Mouse (Mus musculus): ENCODE data around the gene Trub2. TPM values are rescaled to one million over a fixed set of nuclear protein-coding genes. Genes with fewer than 3 reads are reported as not detected.

The Trub2 gene
- total and polyA plus RNA-seq, 3 experiments = 40.9 to 44.7 TPM; not detected in 1

DNA sequence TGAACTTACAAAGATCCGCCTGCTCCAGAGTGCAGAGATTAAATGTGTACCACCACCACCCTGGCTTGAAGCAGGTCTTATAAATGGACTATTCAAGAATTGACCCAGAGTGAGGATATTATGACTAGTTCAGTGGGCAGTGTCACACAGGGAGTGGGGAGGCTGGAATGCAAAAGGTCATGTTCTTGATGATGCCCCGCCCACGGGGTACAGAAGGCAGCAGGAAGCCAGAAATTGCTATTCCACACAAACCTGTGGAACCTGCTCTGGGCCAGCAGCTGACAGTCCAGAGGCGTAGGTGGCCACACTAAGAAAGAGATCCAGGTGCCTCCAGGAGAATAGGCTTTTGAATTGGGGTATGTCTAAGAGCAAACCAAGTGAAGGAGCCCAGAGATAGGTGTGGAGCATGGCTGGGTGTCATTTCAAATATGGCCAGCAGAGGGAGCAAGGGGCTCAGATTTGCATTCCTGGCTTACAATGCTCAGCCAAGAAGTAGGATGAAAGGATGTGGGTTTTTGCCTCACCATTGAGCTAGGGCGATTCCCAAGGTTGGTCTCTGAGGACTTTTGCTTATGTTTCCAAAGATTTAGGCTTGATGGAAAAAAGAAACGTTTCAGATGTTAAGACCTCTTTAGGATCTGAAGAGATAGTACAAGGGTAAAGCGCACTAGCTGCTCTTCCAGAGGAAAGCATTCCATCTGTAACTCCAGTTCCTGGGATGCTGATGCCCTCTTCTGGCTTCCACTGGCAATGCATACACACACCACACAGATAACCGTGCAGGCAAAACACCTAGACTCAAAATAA is 29.3 kb upstream of the Trub2 start (continued):
- TF ChIP-seq NELFE (IDR thresholded peaks at IDR 0.05; ENCODE audit: low read depth, low read length) = no peak
- no peak for TF ChIP-seq HCFC1 (IDR thresholded peaks at IDR 0.05; ENCODE audit: low read depth, low read length)
- TF ChIP-seq MAFK (IDR thresholded peaks at IDR 0.05; ENCODE audit: borderline replicate concordance, low read depth, low read length) = no peak

DNA sequence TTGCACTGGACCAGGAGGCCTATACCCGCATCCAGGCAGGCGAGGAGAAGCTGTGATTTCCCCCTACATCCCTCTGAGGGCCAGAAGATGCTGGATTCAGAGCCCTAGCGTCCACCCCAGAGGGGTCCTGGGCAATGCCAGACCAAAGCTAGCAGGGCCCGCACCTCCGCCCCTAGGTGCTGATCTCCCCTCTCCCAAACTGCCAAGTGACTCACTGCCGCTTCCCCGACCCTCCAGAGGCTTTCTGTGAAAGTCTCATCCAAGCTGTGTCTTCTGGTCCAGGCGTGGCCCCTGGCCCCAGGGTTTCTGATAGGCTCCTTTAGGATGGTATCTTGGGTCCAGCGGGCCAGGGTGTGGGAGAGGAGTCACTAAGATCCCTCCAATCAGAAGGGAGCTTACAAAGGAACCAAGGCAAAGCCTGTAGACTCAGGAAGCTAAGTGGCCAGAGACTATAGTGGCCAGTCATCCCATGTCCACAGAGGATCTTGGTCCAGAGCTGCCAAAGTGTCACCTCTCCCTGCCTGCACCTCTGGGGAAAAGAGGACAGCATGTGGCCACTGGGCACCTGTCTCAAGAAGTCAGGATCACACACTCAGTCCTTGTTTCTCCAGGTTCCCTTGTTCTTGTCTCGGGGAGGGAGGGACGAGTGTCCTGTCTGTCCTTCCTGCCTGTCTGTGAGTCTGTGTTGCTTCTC is 27.5 kb upstream of the Trub2 start:
- H3K79me2 ChIP-seq (ENCODE audit: control insufficient read depth, insufficient read depth, low read length, poor library complexity) = no peaks in the 10 kb centered on the region
- H3K9ac ChIP-seq (ENCODE audit: control insufficient read depth, low read depth, low read length, poor library complexity, severe bottlenecking) = no peak overlapping the region
- TF ChIP-seq MAX (IDR thresholded peaks at IDR 0.05; ENCODE audit: low read length) (no peak), ZMIZ1 (IDR thresholded peaks at IDR 0.05; ENCODE audit: low read depth, low read length) (no peak), GABPA (IDR thresholded peaks at IDR 0.05; ENCODE audit: low read depth, low read length) (no peak), USF1 (IDR thresholded peaks at IDR 0.05; ENCODE audit: low read depth, low read length) (no peak), NELFE (IDR thresholded peaks at IDR 0.05; ENCODE audit: low read depth, low read length) (no peak), E2F4 (IDR thresholded peaks at IDR 0.05; ENCODE audit: borderline replicate concordance, low read depth, low read length) (no peak), UBTF (IDR thresholded peaks at IDR 0.05; ENCODE audit: borderline replicate concordance, insufficient read depth, low read depth, low read length) (no peak), ZNF384 (IDR thresholded peaks at IDR 0.05; ENCODE audit: low read depth, low read length) (no peak), CHD2 (IDR thresholded peaks at IDR 0.05; ENCODE audit: low read length) (no peak), MYC (IDR thresholded peaks at IDR 0.05; ENCODE audit: low read depth, low read length) (no peak)
- H3K27ac ChIP-seq (ENCODE audit: control insufficient read depth, low read depth, low read length) = no peak overlapping the region
- DNase-seq (ENCODE audit: low read depth, low spot score) = no peak
- no peak overlapping the region for H3K4me3 ChIP-seq (ENCODE audit: control insufficient read depth in 1 of 2, insufficient read depth in 1 of 2, low read depth in 2 of 2, low read length in 2 of 2)
- H3K9me3 ChIP-seq (replicated peaks; ENCODE audit: insufficient read depth, low read length) = no peaks in the 10 kb centered on the region
- no peaks in the 10 kb centered on the region for H3K27me3 ChIP-seq (ENCODE audit: control insufficient read depth in 1 of 2, insufficient read depth in 2 of 2, low read length in 2 of 2)
- no peaks in the 10 kb centered on the region for H3K4me1 ChIP-seq (ENCODE audit: control insufficient read depth in 1 of 2, insufficient read depth in 2 of 2, low read length in 2 of 2)
- H3K36me3 ChIP-seq (ENCODE audit: control insufficient read depth in 1 of 2, insufficient read depth in 2 of 2, low read length in 2 of 2) = no peaks in the 10 kb centered on the region

DNA sequence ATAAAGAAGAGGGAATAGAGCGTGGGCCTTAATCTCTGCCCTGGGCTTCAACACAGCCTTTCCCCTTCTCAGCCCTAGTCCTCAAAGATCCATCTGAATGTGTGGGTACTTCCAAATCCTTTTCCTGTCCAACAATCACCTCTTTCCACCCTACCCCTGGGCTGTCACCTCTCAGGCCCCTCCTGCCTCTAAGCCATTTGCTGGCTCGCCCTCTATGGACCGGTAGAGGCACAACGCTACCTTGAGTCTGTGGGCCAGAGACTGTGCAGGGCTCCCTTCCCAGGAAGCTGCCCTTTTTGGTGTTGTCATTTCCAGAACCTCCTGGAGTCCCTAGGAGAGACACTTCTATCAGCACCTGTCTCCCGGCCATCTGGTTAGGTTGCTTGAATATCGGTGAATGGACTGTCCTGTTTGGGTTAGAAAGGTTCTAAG is 15.1 kb upstream of the Trub2 start:
- H3K9me3 ChIP-seq (replicated peaks; ENCODE audit: insufficient read depth, low read length) = no peaks in the 10 kb centered on the region
- H3K9ac ChIP-seq (ENCODE audit: control insufficient read depth, low read depth, low read length, poor library complexity, severe bottlenecking) = peak overlapping the region; percentile 73
- peaks cover 3 to 7% of the 10 kb centered on the region in 2 experiments; a peak in 2 of 4 replicates for H3K4me1 ChIP-seq (ENCODE audit: control insufficient read depth in 1 of 2, insufficient read depth in 2 of 2, low read length in 2 of 2)
- H3K4me3 ChIP-seq (ENCODE audit: control insufficient read depth in 1 of 2, insufficient read depth in 1 of 2, low read depth in 2 of 2, low read length in 2 of 2) = peak overlapping the region; percentile 68 to 70
- 0 out of 2 replicates have a peak, but pooled peaks cover 1% of the 10 kb centered on the region for H3K79me2 ChIP-seq (ENCODE audit: control insufficient read depth, insufficient read depth, low read length, poor library complexity)
- DNase-seq (ENCODE audit: low read depth, low spot score) = peak; percentile 70
- H3K27ac ChIP-seq (ENCODE audit: control insufficient read depth, low read depth, low read length) = no peak overlapping the region
- H3K36me3 ChIP-seq (ENCODE audit: control insufficient read depth in 1 of 2, insufficient read depth in 2 of 2, low read length in 2 of 2) = no peaks in the 10 kb centered on the region; a peak in 1 of 4 replicates
- no peaks in the 10 kb centered on the region for H3K27me3 ChIP-seq (ENCODE audit: control insufficient read depth in 1 of 2, insufficient read depth in 2 of 2, low read length in 2 of 2)
- TF ChIP-seq JUND (IDR thresholded peaks at IDR 0.05; ENCODE audit: low read depth, low read length) (no peak), HCFC1 (IDR thresholded peaks at IDR 0.05; ENCODE audit: low read depth, low read length) (0 out of 2 replicates have a peak, but pooled peaks have one; percentile 43), POLR2AphosphoS5 (IDR thresholded peaks at IDR 0.05; ENCODE audit: borderline replicate concordance, low read depth, low read length) (no peak), ZKSCAN1 (IDR thresholded peaks at IDR 0.05; ENCODE audit: low read depth, low read length) (no peak), ETS1 (IDR thresholded peaks at IDR 0.05; ENCODE audit: low read depth, low read length) (no peak), POLR2AphosphoS2 (IDR thresholded peaks at IDR 0.05; ENCODE audit: low read length) (no peak), MYB (IDR thresholded peaks at IDR 0.05; ENCODE audit: low read depth, low read length) (no peak), TBP (IDR thresholded peaks at IDR 0.05; ENCODE audit: low read depth, low read length) (no peak), MAZ (IDR thresholded peaks at IDR 0.05; ENCODE audit: low read depth, low read length) (0 out of 2 replicates have a peak, but pooled peaks have one; percentile 31), POLR2A (IDR thresholded peaks at IDR 0.05; ENCODE audit: control insufficient read depth in 1 of 2, insufficient read depth in 1 of 2, low read depth in 1 of 2, low read length in 2 of 2, poor library complexity in 1 of 2) (no peak), GABPA (IDR thresholded peaks at IDR 0.05; ENCODE audit: low read depth, low read length) (0 out of 2 replicates have a peak, but pooled peaks have one; percentile 13), TCF12 (IDR thresholded peaks at IDR 0.05; ENCODE audit: low read depth, low read length) (no peak), BHLHE40 (IDR thresholded peaks at IDR 0.05; ENCODE audit: borderline replicate concordance, low read depth, low read length) (no peak), TAL1 (IDR thresholded peaks at IDR 0.05; ENCODE audit: low read length) (no peak), ZNF384 (IDR thresholded peaks at IDR 0.05; ENCODE audit: low read depth, low read length) (no peak), MEF2A (IDR thresholded peaks at IDR 0.05; ENCODE audit: extremely low read depth, insufficient replicate concordance, low read depth, low read length, poor library complexity, severe bottlenecking) (no peak), MYC (IDR thresholded peaks at IDR 0.05; ENCODE audit: low read depth, low read length) (no peak), MAX (IDR thresholded peaks at IDR 0.05; ENCODE audit: low read length) (no peak), RAD21 (IDR thresholded peaks at IDR 0.05; ENCODE audit: low read depth, low read length) (no peak; the same call in 1 of the 2 replicates)

Measured in MEL (cell line).